Mouse (Mus musculus) heart, embryonic 14.5 days (tissue): Measurements from ENCODE around the gene Ruvbl1. TPM values are rescaled to one million over a fixed set of nuclear protein-coding genes. Genes with fewer than 3 reads are reported as not detected.

Source experiments
- ATAC-seq: fragments of 200-750 bp; cut with Nextera tagmentation; 2 replicates; pipeline ENCODE4 v1.8.0; 2017; ENCODE audit warnings: low read depth, moderate TSS enrichment; ENCODE audit not compliant: insufficient number of reproducible peaks, insufficient read depth, low FRiP score
- H3K27ac ChIP-seq, 2 experiments: fragments of 200-500 bp in 1 of 2; fragments of 300-500 bp in 1 of 2; sonication (generic) in 1 of 2; replicated peaks in 1 of 2; 2 replicates each; pipeline ENCODE4 v1.5.1; 2012 to 2014; ENCODE audit warnings: low read depth in 2 of 2, low read length in 2 of 2, control low read depth in 1 of 2, mild to moderate bottlenecking in 1 of 2, mixed read lengths in 1 of 2; ENCODE audit not compliant: control insufficient read depth in 1 of 2, insufficient read depth in 1 of 2
- H3K27me3 ChIP-seq: fragments of 300-500 bp; sonication (generic); 2 replicates; pipeline ENCODE4 v1.6.1; 2014; ENCODE audit warnings: mild to moderate bottlenecking, low read length, control low read depth; ENCODE audit not compliant: control insufficient read depth, insufficient read depth
- H3K36me3 ChIP-seq: fragments of 300-500 bp; sonication (generic); 2 replicates; pipeline ENCODE4 v1.6.1; 2014; ENCODE audit warnings: mild to moderate bottlenecking, control low read depth, low read length, mixed read lengths; ENCODE audit not compliant: control insufficient read depth, insufficient read depth
- H3K4me1 ChIP-seq, 2 experiments: fragments of 200-500 bp in 1 of 2; fragments of 300-500 bp in 1 of 2; sonication (generic) in 1 of 2; 2 replicates each; pipeline ENCODE4 v1.6.1; 2012 to 2014; ENCODE audit warnings: low read length in 2 of 2, control low read depth in 1 of 2, mixed read lengths in 1 of 2; ENCODE audit not compliant: control insufficient read depth in 2 of 2, insufficient read depth in 2 of 2
- H3K4me2 ChIP-seq: fragments of 300-500 bp; sonication (generic); 2 replicates; pipeline ENCODE4 v1.6.1; 2014; ENCODE audit warnings: mild to moderate bottlenecking, low read length
- H3K4me3 ChIP-seq, 2 experiments: fragments of 200-500 bp in 1 of 2; fragments of 300-500 bp in 1 of 2; sonication (generic) in 1 of 2; 2 replicates each; pipeline ENCODE4 v1.5.1; 2012 to 2014; ENCODE audit warnings: low read length in 2 of 2, mild to moderate bottlenecking in 2 of 2, control low read depth in 1 of 2, low read depth in 1 of 2, moderate library complexity in 1 of 2; ENCODE audit not compliant: control insufficient read depth in 1 of 2, insufficient read depth in 1 of 2
- H3K9ac ChIP-seq: fragments of 300-500 bp; sonication (generic); 2 replicates; pipeline ENCODE4 v1.6.1; 2014; ENCODE audit warnings: mild to moderate bottlenecking, low read length
- H3K9me3 ChIP-seq: fragments of 300-500 bp; sonication (generic); 2 replicates; pipeline ENCODE4 v1.6.1; 2016; ENCODE audit warnings: low read length, control low read depth; ENCODE audit not compliant: control insufficient read depth
- WGBS: fragments of 180-500 bp; shearing (Covaris S2); extraction: QIAGEN DNeasy Blood & Tissue Kit; methylation state at CpG from one replicate; pipeline ENCODE4 v1.1.7; 2014; 5-methylcytosine and 5-hydroxymethylcytosine counted together
- polyA plus RNA-seq: library from polyadenylated mRNA; unstranded; fragments of >200 nt; fragmentation: Nextera tagmentation; extraction: Ambion mirVana; gene quantifications from 2 replicates; pipeline ENCODE4 v1.2.1, GENCODE M21; 2014

The Ruvbl1 gene
- polyA plus RNA-seq, 1 experiment from 2014 or later, result 72.2 TPM

DNA sequence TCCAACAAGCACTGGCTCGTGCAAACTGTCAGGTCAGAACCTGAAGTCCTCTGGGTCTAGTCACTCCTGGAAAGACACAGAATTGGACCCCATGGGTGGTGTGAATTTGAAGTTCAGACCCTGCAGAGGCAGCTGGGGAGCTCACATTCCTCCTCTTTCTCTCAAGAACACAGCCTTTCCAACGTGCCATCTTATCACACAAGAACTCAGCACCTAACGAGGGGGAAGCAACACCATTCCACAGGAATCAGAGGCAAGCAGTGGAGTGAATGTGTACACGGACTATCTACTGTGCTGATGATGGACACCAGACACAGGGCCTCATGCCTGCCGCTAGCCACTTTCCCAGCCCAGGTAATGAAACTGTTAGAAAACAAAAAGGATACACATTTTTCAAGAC lies 51.5 kb downstream of the Ruvbl1 start:
- Histone ChIP-seq H3K4me3 (peak overlapping the region; percentile 42 to 97), H3K4me2 (peak overlapping the region; percentile 94), H3K9me3 (no peaks in the 10 kb centered on the region), H3K27me3 (no peaks in the 10 kb centered on the region), H3K9ac (peak overlapping the region; percentile 99), H3K27ac (peak overlapping the region; percentile 51 to 68), H3K4me1 (peaks cover 34 to 59% of the 10 kb centered on the region in 2 experiments), H3K36me3 (peaks cover 46% of the 10 kb centered on the region)
- ATAC-seq, result no peak
- WGBS, result 8% methylated on average over 5 of the region's 5 CpGs

DNA sequence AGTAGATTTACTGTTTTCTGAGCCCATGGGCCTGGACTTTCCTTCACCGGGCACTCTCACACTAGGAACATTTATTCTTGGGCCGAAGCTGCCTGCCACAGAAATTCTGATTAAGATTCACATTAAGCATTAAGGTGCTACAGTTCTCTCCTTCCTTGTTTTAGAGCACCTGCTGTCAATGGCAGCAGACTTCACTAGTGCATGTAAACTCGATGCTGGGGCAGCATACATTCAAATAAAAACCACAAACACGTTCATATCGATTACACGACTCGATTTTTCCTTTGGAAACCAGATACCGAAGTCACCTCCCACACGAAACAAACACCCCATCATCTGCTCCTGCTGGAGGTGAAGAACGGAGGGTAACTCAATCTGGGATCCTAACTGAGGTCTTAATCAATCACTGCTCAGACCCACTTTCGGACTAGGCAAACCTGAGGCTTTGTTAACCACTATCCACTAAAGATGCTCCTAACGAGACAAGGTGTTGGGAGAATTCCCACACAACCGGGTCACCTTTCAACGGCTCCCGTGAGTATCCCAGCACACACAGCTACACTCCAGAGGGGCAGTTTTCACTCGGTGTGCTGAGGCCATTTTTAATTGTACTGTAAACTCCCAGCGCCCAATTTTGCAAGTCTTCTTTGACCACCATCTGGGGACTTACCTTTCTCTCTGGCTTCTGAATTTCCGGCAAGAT lies 52.6 kb downstream of the Ruvbl1 start:
- H3K27ac ChIP-seq, result peak overlapping the region; percentile 77 to 93
- WGBS, result 7% methylated on average over 18 of the region's 18 CpGs

DNA sequence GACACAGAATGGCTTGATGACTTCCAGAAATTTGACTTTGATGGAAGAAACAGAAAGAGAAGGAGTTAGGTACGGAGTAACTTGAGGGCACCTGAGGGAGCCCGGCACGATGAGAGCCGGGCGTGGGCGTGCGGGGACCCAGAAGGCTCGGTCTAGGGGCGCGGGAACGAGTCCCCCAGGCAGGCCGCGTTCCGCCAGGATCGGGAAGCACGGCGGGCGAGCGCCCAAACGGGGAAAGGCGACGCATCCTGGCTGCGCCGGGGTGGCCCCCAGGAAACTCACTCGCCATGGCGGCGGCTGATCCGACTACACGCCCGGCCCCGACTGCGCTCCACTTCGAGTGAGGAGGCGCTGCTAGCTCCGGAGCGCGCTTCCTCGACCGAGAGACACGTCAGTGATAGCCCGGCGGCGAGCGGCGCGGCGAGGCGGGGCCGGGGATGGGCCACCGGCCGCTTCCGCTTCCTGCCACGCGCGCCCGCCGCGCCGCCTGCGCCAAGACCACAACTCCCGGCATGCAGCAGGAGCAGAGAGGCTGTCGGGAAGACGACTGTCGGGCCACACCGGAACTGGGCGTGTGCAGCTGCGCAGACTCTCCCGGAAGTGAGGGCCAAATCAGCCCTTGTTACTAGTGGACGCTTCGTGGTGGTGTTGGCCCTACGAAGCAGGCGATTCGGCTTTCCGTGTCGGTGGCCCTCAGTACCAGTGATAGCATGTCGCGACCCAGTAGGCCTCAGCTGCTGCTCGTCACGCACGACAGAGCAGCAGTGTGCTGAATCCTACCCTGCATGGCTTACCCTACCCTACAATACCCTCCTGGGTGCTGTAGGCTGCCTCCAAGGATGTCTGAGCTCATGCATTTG lies 53.4 kb downstream of the Ruvbl1 start, which contains the start of gene Sec61a1:
Gene Sec61a1, minus strand, starts transcription at position 502 of the 860 bp plus-strand sequence.
- Histone ChIP-seq H3K27me3 (no peaks in the 10 kb centered on the region), H3K4me2 (peak within 1 kb of the TSS; percentile 94), H3K9ac (peak within 1 kb of the TSS; percentile 99), H3K27ac (peak within 1 kb of the TSS; percentile 77 to 93), H3K4me1 (peaks cover 28 to 50% of the 10 kb centered on the region in 2 experiments), H3K36me3 (peaks cover 26% of the 10 kb centered on the region), H3K4me3 (peak within 1 kb of the TSS; percentile 80 to 97), H3K9me3 (no peaks in the 10 kb centered on the region)
- peak; percentile 93 for ATAC-seq
- WGBS, result 0% methylated on average over 70 of the region's 80 CpGs

More for the DNA sequence above, 52.6 kb downstream of the Ruvbl1 start:
- Histone ChIP-seq H3K9me3 (no peaks in the 10 kb centered on the region), H3K4me2 (peak overlapping the region; percentile 94), H3K9ac (peak overlapping the region; percentile 99), H3K27me3 (no peaks in the 10 kb centered on the region), H3K4me1 (peaks cover 28 to 55% of the 10 kb centered on the region in 2 experiments), H3K4me3 (peak overlapping the region; percentile 80 to 97), H3K36me3 (peaks cover 34% of the 10 kb centered on the region)
- no peak for ATAC-seq

DNA sequence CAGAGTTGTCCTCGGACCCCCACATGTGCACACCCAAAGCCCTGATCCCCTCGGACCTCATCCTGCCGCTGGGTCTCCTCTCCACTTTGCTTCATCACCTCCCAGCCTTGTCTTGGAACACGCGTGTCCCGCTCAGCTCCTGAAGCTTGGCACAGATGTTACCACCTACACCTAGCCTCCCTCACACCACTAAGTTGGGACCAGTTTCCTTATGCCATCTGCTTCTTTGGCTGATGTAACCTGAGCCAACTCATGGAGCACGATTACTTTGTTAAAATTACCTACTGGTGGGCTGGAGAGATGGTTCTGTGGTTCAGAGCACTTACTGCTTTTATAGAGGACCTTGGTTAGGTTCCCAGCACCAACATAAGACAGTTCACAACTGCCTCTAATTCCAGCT lies 56.6 kb downstream of the Ruvbl1 start:
- no peaks in the 10 kb centered on the region for H3K9me3 ChIP-seq
- no peak overlapping the region for H3K27ac ChIP-seq
- no peak overlapping the region for H3K4me3 ChIP-seq
- no peak for ATAC-seq
- no peak overlapping the region for H3K4me2 ChIP-seq
- no peak overlapping the region for H3K9ac ChIP-seq
- no peaks in the 10 kb centered on the region for H3K27me3 ChIP-seq
- peaks cover 8 to 18% of the 10 kb centered on the region in 2 experiments for H3K4me1 ChIP-seq
- WGBS, result 75% methylated on average over 7 of the region's 7 CpGs
- H3K36me3 ChIP-seq, result no peaks in the 10 kb centered on the region

DNA sequence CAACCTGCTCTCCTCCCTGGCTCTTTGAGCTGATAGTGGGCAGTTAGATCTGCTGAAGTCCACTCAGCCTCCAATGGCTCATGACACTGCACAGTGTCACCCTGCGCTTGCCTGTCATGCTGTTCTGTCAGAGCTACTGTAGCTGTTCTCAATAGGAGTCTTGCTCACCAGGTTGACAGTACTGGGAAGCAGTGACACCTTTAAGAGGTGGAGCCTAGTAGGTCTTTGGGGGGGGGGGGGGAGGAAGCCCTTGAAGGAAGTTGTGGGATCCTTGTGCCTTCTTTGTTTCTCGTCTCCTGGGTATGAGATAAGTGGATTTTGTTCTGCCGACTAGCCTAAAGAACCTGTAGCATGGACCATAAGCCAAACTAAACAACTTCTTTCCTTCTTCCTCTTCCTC lies 57.4 kb downstream of the Ruvbl1 start:
- H3K4me3 ChIP-seq, result no peak overlapping the region
- H3K4me2 ChIP-seq, result no peak overlapping the region
- no peaks in the 10 kb centered on the region for H3K9me3 ChIP-seq
- WGBS, result 36% methylated on average over 3 of the region's 3 CpGs
- H3K4me1 ChIP-seq, result peaks cover 3 to 10% of the 10 kb centered on the region in 2 experiments; a peak in 3 of 4 replicates
- no peak overlapping the region for H3K9ac ChIP-seq
- no peak overlapping the region for H3K27ac ChIP-seq
- ATAC-seq, result no peak
- H3K27me3 ChIP-seq, result no peaks in the 10 kb centered on the region
- no peaks in the 10 kb centered on the region for H3K36me3 ChIP-seq

DNA sequence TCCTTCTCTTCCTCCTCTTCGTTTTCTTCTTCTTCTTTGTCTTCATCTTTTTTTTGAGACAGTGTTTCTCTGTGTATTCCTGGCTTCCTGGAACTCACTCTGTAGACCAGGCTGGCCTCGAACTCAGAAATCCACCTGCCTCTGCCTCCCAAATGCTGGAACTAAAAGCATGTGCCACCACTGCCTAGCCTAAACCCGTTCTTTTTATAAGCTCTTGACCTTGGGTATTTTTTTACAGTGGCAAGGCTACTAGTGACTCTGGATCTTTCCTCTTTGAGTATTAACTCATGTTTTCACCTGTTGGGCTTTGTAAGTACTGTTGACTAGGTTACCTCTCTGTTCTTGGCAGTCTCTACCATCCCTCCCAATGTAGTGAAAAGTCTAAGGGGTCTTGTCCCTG lies 57.8 kb downstream of the Ruvbl1 start:
- ATAC-seq, result no peak
- Histone ChIP-seq H3K4me3 (no peak overlapping the region), H3K36me3 (no peaks in the 10 kb centered on the region), H3K9me3 (no peaks in the 10 kb centered on the region), H3K9ac (no peak overlapping the region), H3K27ac (no peak overlapping the region), H3K4me1 (peaks cover 3 to 8% of the 10 kb centered on the region in 2 experiments; a peak in 1 of 4 replicates), H3K4me2 (no peak overlapping the region), H3K27me3 (no peaks in the 10 kb centered on the region)
- WGBS, result 70% methylated on average over 3 of the region's 3 CpGs

DNA sequence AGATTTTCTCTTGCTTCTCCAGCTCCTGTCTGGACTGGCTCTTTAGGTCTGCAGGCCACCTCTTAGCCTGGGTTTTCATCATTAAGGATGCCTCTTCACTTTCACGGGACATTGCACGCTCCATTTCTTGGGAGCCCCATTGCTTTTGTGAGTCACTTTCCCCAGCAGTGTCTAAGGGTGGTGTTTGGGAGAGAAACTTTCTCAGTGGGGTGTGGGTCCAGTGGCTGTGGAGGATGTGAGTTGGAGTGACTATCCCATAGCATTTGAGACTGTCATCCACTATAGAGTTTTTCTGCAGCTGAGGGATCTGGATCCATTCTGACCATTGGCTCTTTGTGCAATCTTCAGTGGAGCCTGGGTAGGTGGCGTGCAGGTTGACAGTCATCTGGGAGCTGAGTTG lies 58.2 kb downstream of the Ruvbl1 start:
- Histone ChIP-seq H3K9me3 (no peaks in the 10 kb centered on the region), H3K4me3 (no peak overlapping the region), H3K27me3 (no peaks in the 10 kb centered on the region), H3K36me3 (no peaks in the 10 kb centered on the region), H3K27ac (no peak overlapping the region), H3K4me1 (peaks cover 3 to 8% of the 10 kb centered on the region in 2 experiments; a peak in 1 of 4 replicates), H3K9ac (no peak overlapping the region), H3K4me2 (no peak overlapping the region)
- ATAC-seq, result no peak
- WGBS, result 86% methylated on average over 3 of the region's 3 CpGs
